Mouse (Mus musculus) T-helper 17 cell (primary cell): ENCODE results near the gene Reln.

Source experiments
- in situ Hi-C, 2 experiments: fragments of 300-600 bp; cut with MboI, MseI; formaldehyde crosslinking; loops; 1 replicate in 1 of 2; 2 replicates in 1 of 2; pipeline ENCODE4 v1.15.1; 2025; ENCODE audit warnings: high pct_unique_total_duplicates in 2 of 2

Gene Reln

GRCm38 (mm10) chr5:21851679-21852340 lies 492.7 kb downstream of the Reln start:
- in situ Hi-C loops = no loop called here

GRCm38 (mm10) chr5:21847438-21847837 lies 497.1 kb downstream of the Reln start:
- in situ Hi-C loops = no loop called here

- in situ Hi-C loops = no loop called here
Observed at GRCm38 (mm10) chr5:21846616-21847290, 497.7 kb downstream of the Reln start.

DNA sequence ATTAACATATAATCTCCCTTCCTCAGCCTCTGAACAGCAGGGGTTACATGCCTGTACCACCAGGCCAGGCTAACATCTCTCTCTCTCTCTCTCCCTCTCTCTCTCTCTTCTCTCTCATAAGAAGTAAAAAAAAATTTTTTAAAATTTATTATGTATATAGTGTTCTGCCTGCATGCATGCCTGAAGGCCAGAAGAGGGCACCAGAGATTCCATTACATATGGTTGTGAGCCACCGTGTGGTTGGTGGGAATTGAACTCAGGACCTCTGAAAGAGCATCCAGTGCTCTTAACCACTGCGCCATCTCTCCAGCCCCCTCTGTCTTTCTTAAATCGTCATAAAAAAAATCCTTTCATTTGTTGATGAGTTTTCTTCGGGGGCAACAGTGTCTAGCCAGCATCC lies 499.8 kb downstream of the Reln start:
- in situ Hi-C loops = no loop called here
